Mouse (Mus musculus) Patski (cell line): ENCODE data around the gene Chl1. TPM values are rescaled to one million over a fixed set of nuclear protein-coding genes. Genes with fewer than 3 reads are reported as not detected.

Source experiments
- ATAC-seq: fragments of 100-300 bp; one replicate; pipeline ENCODE4 v1.8.0; 2021
- CTCF ChIA-PET: fragments of 350-600 bp; sonication (Branson Sonifier 250); formaldehyde crosslinking; loops from one replicate; lab custom pipeline; 2022; ENCODE audit warnings: inconsistent platforms; lab: Charles Lee
- POLR2A ChIA-PET: fragments of 350-600 bp; sonication (Branson Sonifier 250); formaldehyde crosslinking; loops from one replicate; lab custom pipeline; 2022; ENCODE audit warnings: antibody characterized with exemption, inconsistent platforms; lab: Charles Lee
- DNase-seq: peaks from one replicate; pipeline ENCODE4 v3.0.0-alpha.2; 2011; ENCODE audit warnings: low read depth, low spot score
- H3K27me3 ChIP-seq: fragments of 371-371 bp; one replicate; pipeline ENCODE4 v1.5.1; 2021
- CTCF ChIP-seq: fragments of 100-300 bp; IDR thresholded peaks from one replicate; pipeline ENCODE4 v1.5.1; 2021
- in situ Hi-C: fragments of 300-500 bp; cut with MboI; formaldehyde crosslinking; loops from 3 replicates; pipeline ENCODE4 v1.11.1; 2018; ENCODE audit warnings: low pct_unique_long_range_greater_than_20kb, mixed read lengths
- polyA plus RNA-seq: library from polyadenylated mRNA; unstranded; gene quantifications from one replicate; pipeline ENCODE4 v1.2.3, GENCODE M21; 2021

Gene Chl1
- polyA plus RNA-seq, 1 experiment from 2014 or later = not detected

DNA sequence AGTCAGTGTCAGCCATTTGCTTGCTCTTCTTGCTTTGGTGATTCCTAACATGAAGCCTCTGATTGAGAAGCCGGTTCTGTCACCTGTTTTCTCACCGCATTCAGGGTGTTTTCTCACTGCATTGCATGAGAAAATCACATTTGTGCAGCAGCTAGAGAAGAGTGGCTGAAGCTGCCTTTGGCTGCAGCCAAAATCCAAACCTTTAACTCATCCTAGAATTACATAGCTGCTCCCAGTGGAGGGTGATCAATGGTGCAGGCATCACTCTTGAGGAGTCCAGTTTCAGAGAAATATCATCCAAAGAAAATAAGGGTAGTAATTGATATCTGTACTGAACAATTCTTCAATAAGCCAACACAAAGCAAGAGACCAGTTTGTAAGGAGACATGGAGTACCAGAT, 154.8 kb downstream of the Chl1 start:
- POLR2A ChIA-PET = no interaction called here
- in situ Hi-C loops = no loop called here
- DNase-seq = no peak

DNA sequence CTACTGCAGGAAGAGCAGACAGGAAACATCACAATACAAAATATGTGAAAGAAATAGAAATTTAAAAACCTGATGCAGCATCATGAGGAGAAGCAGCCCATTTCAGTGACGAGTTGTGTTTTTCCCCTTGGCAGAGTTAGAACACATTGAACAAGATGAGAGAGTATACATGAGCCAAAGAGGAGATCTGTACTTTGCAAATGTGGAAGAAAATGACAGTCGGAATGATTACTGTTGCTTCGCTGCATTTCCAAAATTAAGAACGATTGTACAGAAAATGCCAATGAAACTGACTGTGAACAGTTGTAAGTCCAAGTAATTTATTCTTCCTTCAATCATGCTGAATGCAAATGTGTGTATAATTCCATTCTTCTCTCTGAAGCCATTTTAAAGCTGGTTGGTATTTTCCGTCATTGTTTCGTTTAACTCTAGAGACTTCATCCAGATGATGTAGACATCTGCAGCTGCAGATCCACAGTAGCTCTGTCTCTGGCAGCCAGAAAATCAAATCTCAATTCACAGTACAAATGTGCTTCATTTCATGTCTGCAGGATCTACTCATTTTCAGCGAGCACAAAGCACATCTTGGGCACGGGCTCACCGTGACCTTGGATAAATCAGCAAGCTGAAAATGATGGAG, 155.4 kb downstream of the Chl1 start:
- TF ChIP-seq CTCF = no peak
- no peaks in the 10 kb centered on the region for H3K27me3 ChIP-seq
- ChIA-PET CTCF (no interaction called here), POLR2A (no interaction called here)
- ATAC-seq (no peak), DNase-seq (no peak)
- in situ Hi-C loops = no loop called here

More for the DNA sequence above, 154.8 kb downstream of the Chl1 start:
- no peaks in the 10 kb centered on the region for H3K27me3 ChIP-seq
- TF ChIP-seq CTCF = no peak
- CTCF ChIA-PET = no interaction called here
- no peak for ATAC-seq

DNA sequence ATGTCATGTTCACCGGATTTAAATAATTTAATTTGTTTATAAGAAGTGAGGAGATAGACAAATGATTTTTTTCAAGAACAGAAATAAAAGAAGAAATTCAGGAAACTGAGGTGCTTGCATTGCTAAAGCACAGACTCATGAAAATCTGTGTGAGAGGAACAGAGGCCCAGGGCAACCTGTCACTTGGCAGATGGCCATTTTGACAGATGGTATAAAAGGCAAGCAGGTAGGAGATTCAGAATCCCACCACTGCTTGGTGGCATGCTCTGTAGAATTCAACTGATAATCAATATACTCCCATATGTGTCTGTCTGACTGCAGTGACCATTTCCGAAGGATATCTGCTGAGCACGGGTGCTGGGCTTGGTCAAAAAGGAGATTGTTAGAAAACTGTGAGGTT, 162.7 kb downstream of the Chl1 start:
- CTCF ChIA-PET = interaction anchor here (1.4 kb wide), 1 partner anchor 9 kb away, joined by 4 read pairs; no protein-coding TSS in a partner anchor
- no peaks in the 10 kb centered on the region for H3K27me3 ChIP-seq
- TF ChIP-seq CTCF = no peak
- ATAC-seq (no peak), DNase-seq (no peak)
- POLR2A ChIA-PET = no interaction called here
- in situ Hi-C loops = no loop called here

DNA sequence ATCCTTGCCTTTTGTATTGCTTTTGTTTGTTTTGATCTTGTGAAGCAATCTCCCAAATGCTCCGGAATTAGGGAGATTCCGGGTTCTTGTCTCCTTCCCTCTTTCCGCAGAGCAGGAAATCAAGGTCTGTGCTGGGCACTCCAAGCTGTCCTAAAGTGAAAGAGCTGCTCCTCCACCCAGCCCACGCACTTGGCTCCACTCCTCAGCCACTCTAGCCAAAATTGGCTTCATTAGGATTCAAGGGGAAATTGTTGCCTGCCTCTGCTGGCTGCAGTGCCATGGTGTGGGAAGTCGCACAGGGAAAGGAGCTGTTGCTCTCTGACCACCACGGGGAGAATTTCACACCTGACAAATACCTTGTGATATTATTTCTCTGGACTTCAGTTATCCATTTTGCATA, 163.9 kb downstream of the Chl1 start:
- no peak for DNase-seq
- CTCF ChIA-PET = no interaction called here
- TF ChIP-seq CTCF = no peak

DNA sequence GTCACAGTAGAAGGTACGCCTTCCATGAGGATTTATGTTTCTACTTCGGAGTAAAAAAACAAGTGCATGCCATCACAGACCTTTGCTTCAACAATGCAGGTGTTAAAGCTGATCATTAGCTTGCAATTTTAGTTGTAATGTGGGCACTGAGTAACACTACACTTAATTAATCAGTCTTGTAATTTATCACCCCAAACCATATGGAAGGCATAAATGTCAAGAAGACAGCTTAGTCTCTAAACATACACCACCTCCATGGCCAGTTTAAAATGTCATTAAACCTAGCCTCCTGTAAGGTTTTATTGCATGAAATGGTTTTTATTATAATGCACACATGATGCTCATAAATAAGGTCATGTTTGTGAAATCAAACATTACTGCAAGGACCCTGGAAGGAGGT, 164.8 kb downstream of the Chl1 start:
- DNase-seq (no peak), ATAC-seq (no peak)
- TF ChIP-seq CTCF = no peak
- in situ Hi-C loops = loop anchor here (5.0 kb wide), 1 partner anchor 368 kb away; no protein-coding TSS in a partner anchor
- ChIA-PET POLR2A (no interaction called here), CTCF (no interaction called here)
- H3K27me3 ChIP-seq = no peaks in the 10 kb centered on the region

More for the DNA sequence above, 163.9 kb downstream of the Chl1 start:
- no peaks in the 10 kb centered on the region for H3K27me3 ChIP-seq
- POLR2A ChIA-PET = no interaction called here
- no peak for ATAC-seq
- in situ Hi-C loops = no loop called here

- TF ChIP-seq CTCF = no peak
- POLR2A ChIA-PET = no interaction called here
- H3K27me3 ChIP-seq = no peaks in the 10 kb centered on the region
- no peak for DNase-seq
- CTCF ChIA-PET = no interaction called here
- in situ Hi-C loops = loop anchor here (5.0 kb wide), 1 partner anchor 369 kb away; no protein-coding TSS in a partner anchor
- no peak for ATAC-seq
Measured at GRCm38 (mm10) chr6:103676664-103677063, 166.3 kb downstream of the Chl1 start.

DNA sequence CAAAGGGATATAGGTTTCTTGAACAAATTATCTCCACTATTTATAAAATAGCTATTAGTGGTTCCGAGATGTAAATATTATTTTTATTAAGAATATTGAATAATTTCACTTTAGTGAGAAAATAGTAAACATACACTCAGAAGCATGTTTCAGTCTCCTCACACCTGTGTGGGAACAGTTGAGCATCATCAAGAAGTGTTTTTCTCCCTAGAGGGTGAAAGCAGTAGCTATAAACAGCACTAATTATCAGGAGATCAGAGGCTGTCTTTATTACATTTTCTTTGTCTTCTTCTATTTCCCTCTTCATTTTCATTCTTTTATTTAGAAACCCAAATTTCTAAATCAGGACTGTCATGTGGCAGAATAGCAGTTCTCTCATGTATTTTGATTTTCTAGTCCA, 166.7 kb downstream of the Chl1 start:
- no peaks in the 10 kb centered on the region for H3K27me3 ChIP-seq
- in situ Hi-C loops = loop anchor here (5.0 kb wide), 1 partner anchor 370 kb away; no protein-coding TSS in a partner anchor
- ChIA-PET POLR2A (no interaction called here), CTCF (no interaction called here)
- TF ChIP-seq CTCF = no peak
- ATAC-seq (no peak), DNase-seq (no peak)

DNA sequence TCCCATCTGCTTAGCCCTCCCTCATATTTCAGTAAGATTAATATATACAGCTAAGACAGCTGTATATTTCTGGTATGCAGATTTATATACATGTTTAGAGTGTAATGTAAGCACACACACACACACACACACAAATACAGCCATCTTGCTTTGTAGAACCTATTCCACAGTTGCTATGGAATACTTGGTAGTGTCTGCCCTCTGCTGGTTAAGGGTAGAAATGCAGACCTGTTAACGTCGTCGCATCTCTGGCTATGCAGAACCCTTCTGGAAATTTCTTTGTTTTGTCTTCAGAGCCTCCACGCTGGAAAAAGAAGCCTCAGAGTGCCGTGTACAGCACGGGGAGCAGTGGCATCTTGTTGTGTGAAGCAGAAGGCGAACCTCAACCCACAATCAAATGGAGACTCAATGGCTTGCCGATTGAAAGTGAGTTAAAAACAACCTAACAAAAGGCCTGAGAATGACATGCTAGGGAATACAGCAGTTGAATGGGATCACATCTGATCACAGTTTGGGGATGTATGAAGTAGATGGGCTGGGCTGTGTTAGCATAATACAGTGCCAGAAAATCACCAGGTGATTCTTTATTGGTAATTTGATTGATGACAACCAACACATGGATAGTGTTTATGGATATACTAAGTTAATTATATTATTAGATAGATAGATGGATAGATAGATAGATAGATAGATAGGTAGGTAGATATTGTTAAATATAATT, 172.6 kb downstream of the Chl1 start:
- ChIA-PET POLR2A (no interaction called here), CTCF (interaction anchor here (0.8 to 1.6 kb wide), 9 partner anchors 10 to 380 kb away, joined by 3 to 6 read pairs (median 4); no protein-coding TSS in a partner anchor)
- DNase-seq (peak; percentile 10), ATAC-seq (no peak)
- H3K27me3 ChIP-seq = peaks cover 4% of the 10 kb centered on the region
- in situ Hi-C loops = no loop called here
- TF ChIP-seq CTCF = peak; percentile 69

DNA sequence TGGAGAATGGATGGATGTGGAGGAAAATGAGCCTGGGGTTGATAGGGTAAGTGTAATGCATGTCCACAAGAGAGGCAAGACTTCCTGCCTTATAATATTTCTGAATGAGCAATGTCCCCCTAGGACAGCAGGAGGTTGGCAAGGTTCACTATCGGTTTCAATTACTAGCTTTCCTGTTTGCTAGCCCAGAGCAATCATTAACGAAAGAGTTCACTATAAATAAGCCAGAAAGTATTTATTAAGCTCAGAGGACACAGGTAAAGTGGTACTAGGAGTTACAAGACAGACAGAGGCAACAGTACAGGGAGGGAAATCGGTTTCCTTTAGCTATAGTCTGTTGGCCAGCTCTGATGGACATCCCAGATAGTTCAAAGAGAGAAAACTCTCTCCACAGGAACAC, 182.1 kb downstream of the Chl1 start:
- H3K27me3 ChIP-seq = peaks cover 18% of the 10 kb centered on the region
- POLR2A ChIA-PET = no interaction called here
- CTCF ChIA-PET = no interaction called here
- DNase-seq (no peak), ATAC-seq (no peak)
- no peak for TF ChIP-seq CTCF
- in situ Hi-C loops = no loop called here

DNA sequence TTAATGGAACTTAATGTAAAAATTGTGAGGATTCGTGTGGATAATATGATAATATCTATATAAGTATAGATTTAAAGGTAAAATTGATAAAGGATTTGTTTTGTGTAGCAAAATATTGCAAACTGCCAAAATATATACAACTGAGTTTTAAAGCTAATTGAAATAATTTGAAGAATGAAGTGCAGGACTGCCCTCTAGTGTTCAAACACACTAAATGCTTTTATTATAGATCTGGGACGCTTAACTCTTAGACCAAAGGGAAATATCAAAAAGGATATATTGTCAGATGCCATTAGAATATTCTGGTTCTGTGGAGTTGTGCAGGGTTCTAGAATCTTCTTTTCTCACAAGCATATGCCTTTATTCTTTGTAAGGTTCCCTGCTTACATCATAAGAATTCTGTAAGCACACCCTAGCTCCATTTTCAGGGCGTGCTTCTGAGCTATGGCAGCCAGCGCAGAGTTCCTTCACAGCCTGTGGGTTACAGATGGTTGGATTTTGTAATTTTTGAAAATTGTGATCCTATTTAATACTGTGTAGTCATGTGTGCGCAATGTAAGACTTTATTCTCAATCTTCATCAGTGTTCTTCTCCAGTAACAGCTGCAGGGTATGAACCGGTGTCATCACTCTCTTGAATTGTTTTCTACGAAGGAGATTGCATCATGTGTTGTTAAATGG, 187.1 kb downstream of the Chl1 start:
- no peak for DNase-seq
- ChIA-PET POLR2A (no interaction called here), CTCF (interaction anchor here (1.0 to 1.5 kb wide), 5 partner anchors 10 to 390 kb away, joined by 3 to 4 read pairs (median 4); no protein-coding TSS in a partner anchor)
- peaks cover 15% of the 10 kb centered on the region for H3K27me3 ChIP-seq
- in situ Hi-C loops = no loop called here
- no peak for ATAC-seq
- peak; percentile 37 for TF ChIP-seq CTCF

DNA sequence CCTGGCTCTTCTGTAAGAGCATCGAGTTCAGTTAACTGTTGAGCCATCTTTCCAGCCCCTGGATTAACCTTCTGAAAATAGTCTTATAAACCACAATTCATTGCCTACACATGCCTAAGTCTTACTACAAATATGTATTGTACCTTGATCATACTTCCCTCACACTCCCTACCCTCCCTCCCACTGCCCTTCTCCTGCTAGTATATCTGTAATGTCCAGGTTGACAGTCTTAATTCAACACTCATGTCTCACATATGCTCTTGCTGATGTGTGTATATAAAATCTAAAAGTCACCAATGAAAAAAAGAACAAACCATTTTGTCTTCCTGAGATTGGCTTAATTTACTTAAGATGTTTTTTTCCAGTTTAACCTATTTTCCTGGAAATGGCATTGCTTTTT, 189.1 kb downstream of the Chl1 start:
- ATAC-seq (no peak), DNase-seq (no peak)
- peaks cover 15% of the 10 kb centered on the region for H3K27me3 ChIP-seq
- in situ Hi-C loops = no loop called here
- CTCF ChIA-PET = interaction anchor here (0.6 to 0.9 kb wide), 2 partner anchors 11 to 16 kb away, joined by 3 to 4 read pairs; no protein-coding TSS in a partner anchor
- no peak for TF ChIP-seq CTCF
- POLR2A ChIA-PET = no interaction called here
